Mouse (Mus musculus) neural tube, embryonic 11.5 days (tissue): ENCODE data around the gene Lrrc31. TPM values are rescaled to one million over a fixed set of nuclear protein-coding genes. Genes with fewer than 3 reads are reported as not detected.

Source experiments
- ATAC-seq: fragments of 200-750 bp; cut with Nextera tagmentation; 2 replicates; pipeline ENCODE4 v1.8.0; 2017; ENCODE audit warnings: moderate number of reproducible peaks, mild to moderate bottlenecking, moderate TSS enrichment, moderate library complexity; ENCODE audit not compliant: insufficient read depth, low FRiP score, low TSS enrichment
- DNase-seq: peaks from one replicate; pipeline ENCODE4 v3.0.0-alpha.2; 2015; ENCODE audit warnings: low spot score
- H3K27ac ChIP-seq: fragments of 300-500 bp; sonication (generic); 2 replicates; pipeline ENCODE4 v1.5.1; 2014; ENCODE audit warnings: low read depth, mild to moderate bottlenecking, low read length
- H3K27me3 ChIP-seq: fragments of 300-500 bp; sonication (generic); 2 replicates; pipeline ENCODE4 v1.6.1; 2014; ENCODE audit warnings: mild to moderate bottlenecking, low read length, mixed read lengths; ENCODE audit not compliant: control insufficient read depth, insufficient read depth
- H3K36me3 ChIP-seq: fragments of 300-500 bp; sonication (generic); 2 replicates; pipeline ENCODE4 v1.6.1; 2014; ENCODE audit warnings: mild to moderate bottlenecking, low read length, moderate library complexity, mixed read lengths; ENCODE audit not compliant: control insufficient read depth, insufficient read depth
- H3K4me1 ChIP-seq: fragments of 300-500 bp; sonication (generic); 2 replicates; pipeline ENCODE4 v1.6.1; 2014; ENCODE audit warnings: low read length, mixed read lengths; ENCODE audit not compliant: control insufficient read depth, insufficient read depth
- H3K4me2 ChIP-seq: fragments of 300-500 bp; sonication (generic); 2 replicates; pipeline ENCODE4 v1.6.1; 2014; ENCODE audit warnings: low read depth, mild to moderate bottlenecking, moderate library complexity
- H3K4me3 ChIP-seq: fragments of 300-500 bp; sonication (generic); 2 replicates; pipeline ENCODE4 v1.5.1; 2014; ENCODE audit warnings: low read depth, low read length
- H3K9ac ChIP-seq: fragments of 300-500 bp; sonication (generic); 2 replicates; pipeline ENCODE4 v1.6.1; 2014; ENCODE audit warnings: mild to moderate bottlenecking, low read length
- H3K9me3 ChIP-seq: fragments of 300-500 bp; sonication (generic); 2 replicates; pipeline ENCODE4 v1.6.1; 2016; ENCODE audit warnings: low read length; ENCODE audit not compliant: control insufficient read depth
- WGBS: fragments of 180-500 bp; shearing (Covaris S2); extraction: QIAGEN DNeasy Blood & Tissue Kit; methylation state at CpG from one replicate; pipeline ENCODE4 v1.1.7; 2014; 5-methylcytosine and 5-hydroxymethylcytosine counted together
- polyA plus RNA-seq: library from polyadenylated mRNA; unstranded; fragments of >200 nt; fragmentation: Nextera tagmentation; extraction: Ambion mirVana; gene quantifications from 2 replicates; pipeline ENCODE4 v1.2.1, GENCODE M21; 2014

Lrrc31 gene
- polyA plus RNA-seq, 1 experiment from 2014 or later, result not detected

DNA sequence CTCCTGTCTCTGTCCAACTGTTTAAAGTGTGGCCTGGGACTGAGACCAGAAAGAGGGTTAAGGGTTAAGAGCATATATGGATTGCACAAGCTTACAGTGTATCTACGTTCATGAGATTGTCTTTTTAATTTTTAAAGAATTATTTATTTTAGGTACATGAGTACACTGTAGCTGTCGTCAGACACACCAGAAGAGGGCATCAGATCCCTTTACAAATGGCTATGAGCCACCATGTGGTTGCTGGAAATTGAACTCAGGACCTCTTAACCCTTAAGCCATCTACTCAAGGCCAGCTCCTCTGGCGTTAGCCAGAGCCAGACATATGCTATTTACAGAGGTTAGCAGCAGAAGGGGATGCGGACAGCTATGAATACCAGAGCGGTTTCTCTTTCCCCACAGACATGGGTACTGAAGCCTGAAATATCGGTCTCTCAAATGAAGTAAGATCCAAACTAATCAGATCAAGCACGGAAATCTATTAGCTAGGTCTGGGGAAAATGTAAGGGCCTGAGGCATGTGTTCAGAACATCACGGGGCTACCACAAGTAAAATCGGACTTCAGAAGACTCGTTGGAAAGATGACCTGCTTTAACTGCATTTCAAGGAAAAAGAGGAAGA, 25.3 kb upstream of the Lrrc31 start:
- Histone ChIP-seq H3K4me2 (no peak overlapping the region), H3K27me3 (no peaks in the 10 kb centered on the region), H3K27ac (no peak overlapping the region), H3K9me3 (no peaks in the 10 kb centered on the region), H3K4me1 (no peaks in the 10 kb centered on the region), H3K36me3 (no peaks in the 10 kb centered on the region), H3K9ac (no peak overlapping the region), H3K4me3 (no peak overlapping the region)
- ATAC-seq (no peak), DNase-seq (no peak)
- WGBS, result 79% methylated on average over 10 of the region's 10 CpGs

DNA sequence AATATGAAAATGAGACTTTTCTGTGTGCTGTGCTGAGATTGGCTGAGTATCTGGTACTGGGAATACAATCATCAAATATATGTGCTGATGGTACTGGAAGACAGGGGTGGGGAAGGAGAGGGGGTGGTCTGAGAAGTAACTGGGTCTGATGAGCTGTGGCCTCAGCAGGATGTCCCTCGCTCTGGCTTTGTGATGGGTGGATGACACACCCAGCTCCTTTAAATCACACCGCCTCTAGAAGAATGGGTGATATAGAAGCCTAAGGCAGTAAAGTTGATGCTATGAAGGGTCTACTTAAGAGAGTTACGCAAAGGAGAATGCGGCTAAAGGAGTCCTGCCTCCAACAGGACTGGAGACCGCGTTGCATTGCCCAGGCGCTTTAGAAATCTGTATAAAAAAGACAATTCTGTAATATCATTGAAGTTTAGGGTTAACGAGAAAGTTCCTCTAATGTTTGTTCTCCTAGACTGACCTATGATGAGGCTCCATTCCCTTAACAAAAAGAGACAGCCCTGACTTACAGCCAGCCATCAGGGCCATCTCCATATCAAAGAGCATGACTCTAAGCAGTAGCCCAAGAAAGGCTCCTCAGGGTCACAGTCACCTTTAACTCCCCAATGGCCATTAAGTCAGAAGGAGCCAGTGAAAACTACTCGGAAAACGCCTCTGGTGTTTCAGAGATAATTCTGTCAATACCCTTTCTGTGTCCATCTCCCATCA, 24.6 kb upstream of the Lrrc31 start:
- H3K9me3 ChIP-seq, result no peaks in the 10 kb centered on the region
- H3K4me2 ChIP-seq, result no peak overlapping the region
- no peak overlapping the region for H3K27ac ChIP-seq
- H3K4me3 ChIP-seq, result no peak overlapping the region
- H3K27me3 ChIP-seq, result no peaks in the 10 kb centered on the region
- H3K36me3 ChIP-seq, result no peaks in the 10 kb centered on the region
- WGBS, result 31% methylated on average over 10 of the region's 10 CpGs
- H3K4me1 ChIP-seq, result no peaks in the 10 kb centered on the region
- no peak overlapping the region for H3K9ac ChIP-seq
- no peak for ATAC-seq
- no peak for DNase-seq

DNA sequence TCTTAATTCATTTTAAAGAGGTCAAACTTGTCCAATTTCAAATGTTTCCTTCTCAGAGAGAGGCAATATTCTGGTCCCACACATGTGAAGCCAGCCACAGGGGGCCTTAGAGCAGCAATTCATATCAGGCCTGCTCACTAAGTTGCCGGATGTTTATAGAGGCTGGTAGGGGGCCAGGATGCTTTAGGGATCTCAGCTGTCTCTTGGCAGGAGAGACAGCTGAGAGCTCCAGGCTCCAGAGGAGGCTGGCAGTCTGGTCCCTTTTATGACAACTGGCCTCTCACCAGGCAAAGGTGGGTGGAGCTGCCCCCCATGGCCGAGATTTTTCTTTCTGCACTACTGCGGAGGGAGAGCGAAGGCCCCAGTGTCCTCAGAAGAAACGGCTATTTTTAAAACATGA, 23.5 kb upstream of the Lrrc31 start:
- WGBS, result 33% methylated on average over 5 of the region's 5 CpGs
- no peak overlapping the region for H3K4me2 ChIP-seq
- ATAC-seq, result no peak

DNA sequence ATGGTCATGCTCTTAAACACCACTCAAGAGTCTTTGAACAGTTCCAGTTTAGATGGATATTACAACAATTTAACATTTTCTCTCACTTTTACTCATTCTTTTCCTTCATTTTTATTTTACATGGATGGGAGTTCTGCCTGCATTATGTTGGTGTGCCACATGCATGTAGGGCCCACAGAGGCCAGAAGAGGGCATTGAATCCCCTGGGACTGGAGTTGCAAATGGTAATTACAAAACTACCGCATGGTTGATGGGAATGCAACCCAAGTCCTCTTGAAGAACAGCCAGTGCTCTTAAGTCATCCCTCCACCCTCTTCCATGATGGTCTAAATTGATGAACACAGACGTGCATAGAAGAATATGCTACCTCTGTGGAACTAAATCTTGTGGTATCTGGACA, 22.8 kb upstream of the Lrrc31 start:
- ATAC-seq (no peak), DNase-seq (no peak)
- H3K4me1 ChIP-seq, result no peaks in the 10 kb centered on the region
- no peak overlapping the region for H3K27ac ChIP-seq
- WGBS, result 84% methylated on average over 2 of the region's 2 CpGs
- no peaks in the 10 kb centered on the region for H3K27me3 ChIP-seq
- H3K4me2 ChIP-seq, result no peak overlapping the region
- H3K9ac ChIP-seq, result no peak overlapping the region
- no peaks in the 10 kb centered on the region for H3K36me3 ChIP-seq
- H3K9me3 ChIP-seq, result no peaks in the 10 kb centered on the region
- H3K4me3 ChIP-seq, result no peak overlapping the region

More for the DNA sequence above, 23.5 kb upstream of the Lrrc31 start:
- Histone ChIP-seq H3K9ac (no peak overlapping the region), H3K27me3 (no peaks in the 10 kb centered on the region), H3K4me3 (no peak overlapping the region), H3K36me3 (no peaks in the 10 kb centered on the region), H3K9me3 (no peaks in the 10 kb centered on the region), H3K27ac (no peak overlapping the region), H3K4me1 (no peaks in the 10 kb centered on the region)
- no peak for DNase-seq

DNA sequence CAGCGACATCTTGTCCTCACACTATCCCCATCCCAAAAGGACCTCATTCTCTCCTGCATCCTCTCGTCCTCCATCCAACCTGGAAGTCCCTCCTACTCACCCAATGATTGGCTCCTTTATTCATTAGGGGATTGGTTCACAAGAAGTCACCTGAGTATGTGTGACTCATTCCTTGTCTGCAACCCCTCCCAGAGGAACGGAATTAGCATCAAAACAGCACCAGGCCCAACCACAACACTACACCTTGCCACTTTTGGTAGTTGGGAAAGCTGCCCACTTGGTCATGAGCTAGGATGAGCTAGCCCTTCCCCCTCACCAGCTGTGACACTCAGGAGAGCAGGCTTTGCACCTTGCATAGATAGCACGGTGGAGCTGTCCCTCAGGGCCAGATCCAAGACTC, 22.4 kb upstream of the Lrrc31 start:
- H3K9me3 ChIP-seq, result no peaks in the 10 kb centered on the region
- H3K27me3 ChIP-seq, result no peaks in the 10 kb centered on the region
- ATAC-seq (no peak), DNase-seq (no peak)
- H3K36me3 ChIP-seq, result no peaks in the 10 kb centered on the region
- no peak overlapping the region for H3K4me2 ChIP-seq
- no peak overlapping the region for H3K9ac ChIP-seq
- WGBS, result 78% methylated on average over 4 of the region's 4 CpGs
- no peak overlapping the region for H3K27ac ChIP-seq
- H3K4me3 ChIP-seq, result no peak overlapping the region
- no peaks in the 10 kb centered on the region for H3K4me1 ChIP-seq

DNA sequence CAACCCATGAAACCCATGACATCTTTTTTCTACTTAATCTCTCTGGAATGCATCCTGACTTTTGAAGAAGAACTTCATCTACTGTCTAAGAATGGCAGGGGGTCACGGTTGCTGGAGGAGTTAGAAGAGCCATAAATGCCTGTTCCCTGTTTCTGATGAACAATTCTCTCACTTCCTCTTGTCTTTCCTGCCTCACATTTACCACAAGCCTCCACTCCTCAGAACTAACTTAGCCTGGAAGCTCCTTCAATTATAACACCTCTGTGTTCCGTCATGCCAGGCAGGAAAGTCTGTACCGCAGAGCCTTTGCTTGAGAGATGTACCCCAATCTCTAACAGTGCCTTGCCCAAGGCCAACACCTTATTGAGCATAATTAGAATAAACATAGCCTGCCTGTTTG, 19.0 kb upstream of the Lrrc31 start:
- WGBS, result 81% methylated on average over 3 of the region's 3 CpGs
- Histone ChIP-seq H3K9ac (no peak overlapping the region), H3K4me3 (no peak overlapping the region), H3K4me1 (no peaks in the 10 kb centered on the region), H3K27ac (no peak overlapping the region), H3K9me3 (no peaks in the 10 kb centered on the region), H3K27me3 (no peaks in the 10 kb centered on the region), H3K4me2 (no peak overlapping the region), H3K36me3 (no peaks in the 10 kb centered on the region)
- no peak for ATAC-seq
- DNase-seq, result no peak

DNA sequence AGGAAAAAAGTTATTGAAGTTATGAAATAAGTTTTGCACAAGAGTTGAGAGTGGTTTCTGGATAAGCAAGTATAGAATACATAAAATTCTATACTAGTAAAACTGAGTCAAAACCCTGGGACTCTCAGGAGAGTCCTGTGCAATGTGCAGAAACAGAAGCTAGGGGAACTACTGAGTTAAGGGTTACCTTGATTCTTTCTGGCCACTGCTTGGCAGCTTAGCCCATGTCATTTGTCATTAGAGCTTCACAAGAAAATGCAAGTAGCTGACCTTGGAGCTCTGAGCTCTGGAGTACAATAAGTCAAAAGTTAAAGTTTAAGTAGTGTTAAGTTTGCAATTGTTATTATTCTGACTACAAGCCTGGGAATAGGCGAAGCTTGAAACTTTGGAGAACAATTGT, 13.7 kb upstream of the Lrrc31 start:
- 90% methylated on average over 1 of the region's 1 CpGs for WGBS
- H3K4me3 ChIP-seq, result no peak overlapping the region
- ATAC-seq, result no peak

DNA sequence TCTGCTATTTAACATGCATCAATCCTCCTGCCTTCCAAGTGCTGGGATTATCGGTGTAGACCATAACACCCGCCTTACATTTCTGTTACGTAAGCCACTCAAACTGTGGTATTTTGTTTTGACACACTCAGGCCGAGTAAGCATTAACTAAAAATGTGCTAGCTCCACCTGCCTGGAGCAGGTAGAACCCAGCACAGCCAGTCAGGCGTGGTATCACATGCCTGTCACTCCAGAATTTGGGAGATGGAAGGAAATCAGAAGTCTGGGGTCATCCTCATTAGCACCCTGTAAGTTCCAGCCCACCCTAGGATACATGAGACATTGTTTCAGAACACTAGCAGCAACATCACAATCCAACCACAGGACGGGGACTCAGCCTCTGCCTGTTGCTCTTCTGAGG, 10.5 kb upstream of the Lrrc31 start:
- WGBS, result 82% methylated on average over 6 of the region's 6 CpGs
- no peak overlapping the region for H3K27ac ChIP-seq

More for the DNA sequence above, 13.7 kb upstream of the Lrrc31 start:
- Histone ChIP-seq H3K4me1 (no peaks in the 10 kb centered on the region), H3K36me3 (no peaks in the 10 kb centered on the region), H3K27me3 (no peaks in the 10 kb centered on the region), H3K9me3 (no peaks in the 10 kb centered on the region), H3K9ac (no peak overlapping the region), H3K4me2 (no peak overlapping the region), H3K27ac (no peak overlapping the region)
- no peak for DNase-seq

DNA sequence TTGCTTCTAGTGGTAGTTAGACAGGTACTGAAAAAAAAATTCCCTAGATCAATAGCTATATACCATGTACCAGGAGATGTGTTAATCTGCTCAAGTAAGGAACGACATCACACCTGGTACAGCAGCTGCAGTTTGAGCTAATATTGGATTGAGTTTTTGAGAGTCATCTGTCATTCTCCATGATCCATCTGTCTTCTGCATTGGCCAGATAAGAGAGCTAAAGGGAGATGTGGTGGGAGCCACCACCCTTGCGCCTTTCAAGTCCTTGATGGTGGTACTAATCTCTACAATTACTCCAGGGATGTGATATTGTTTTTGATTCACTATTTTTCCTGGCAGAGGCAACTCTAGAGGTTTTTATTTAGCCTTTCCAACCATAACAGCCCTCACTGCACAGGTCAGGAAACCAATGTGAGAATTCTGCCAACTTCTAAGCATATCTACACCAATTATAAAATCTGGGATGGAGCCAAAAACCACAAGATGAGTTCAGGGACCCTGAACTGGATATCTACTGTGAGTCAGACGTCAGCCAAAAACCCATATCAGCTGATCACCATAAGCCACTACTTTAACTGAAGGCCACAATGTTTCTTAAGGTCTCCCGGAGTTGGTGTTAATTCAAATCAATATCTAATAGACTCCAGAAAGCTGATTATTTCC, 7.1 kb upstream of the Lrrc31 start:
- no peak overlapping the region for H3K27ac ChIP-seq
- H3K9me3 ChIP-seq, result no peaks in the 10 kb centered on the region
- no peaks in the 10 kb centered on the region for H3K36me3 ChIP-seq
- 85% methylated on average over 4 of the region's 4 CpGs for WGBS
- H3K9ac ChIP-seq, result no peak overlapping the region
- ATAC-seq, result no peak
- no peak overlapping the region for H3K4me3 ChIP-seq
- no peaks in the 10 kb centered on the region for H3K27me3 ChIP-seq
- H3K4me2 ChIP-seq, result no peak overlapping the region
- no peaks in the 10 kb centered on the region for H3K4me1 ChIP-seq
- no peak for DNase-seq

More for the DNA sequence above, 10.5 kb upstream of the Lrrc31 start:
- DNase-seq (no peak), ATAC-seq (no peak)
- no peak overlapping the region for H3K4me3 ChIP-seq
- no peak overlapping the region for H3K4me2 ChIP-seq
- H3K9me3 ChIP-seq, result no peaks in the 10 kb centered on the region
- H3K27me3 ChIP-seq, result no peaks in the 10 kb centered on the region
- H3K4me1 ChIP-seq, result no peaks in the 10 kb centered on the region
- no peaks in the 10 kb centered on the region for H3K36me3 ChIP-seq
- H3K9ac ChIP-seq, result no peak overlapping the region
